Mouse (Mus musculus) regulatory T cell (primary cell): Measurements from ENCODE around the gene Gm2381.
"Not testable (repeated sequence)": the region's sequence is repeated elsewhere in the genome, so short reads cannot be mapped to it uniquely, and the experiment has no call there.

Experiments used
- in situ Hi-C: fragments of 300-600 bp; cut with MboI, MseI; formaldehyde crosslinking; loops from one replicate; pipeline ENCODE4 v1.15.1; 2025; ENCODE audit warnings: high pct_unique_total_duplicates

The Gm2381 gene

DNA sequence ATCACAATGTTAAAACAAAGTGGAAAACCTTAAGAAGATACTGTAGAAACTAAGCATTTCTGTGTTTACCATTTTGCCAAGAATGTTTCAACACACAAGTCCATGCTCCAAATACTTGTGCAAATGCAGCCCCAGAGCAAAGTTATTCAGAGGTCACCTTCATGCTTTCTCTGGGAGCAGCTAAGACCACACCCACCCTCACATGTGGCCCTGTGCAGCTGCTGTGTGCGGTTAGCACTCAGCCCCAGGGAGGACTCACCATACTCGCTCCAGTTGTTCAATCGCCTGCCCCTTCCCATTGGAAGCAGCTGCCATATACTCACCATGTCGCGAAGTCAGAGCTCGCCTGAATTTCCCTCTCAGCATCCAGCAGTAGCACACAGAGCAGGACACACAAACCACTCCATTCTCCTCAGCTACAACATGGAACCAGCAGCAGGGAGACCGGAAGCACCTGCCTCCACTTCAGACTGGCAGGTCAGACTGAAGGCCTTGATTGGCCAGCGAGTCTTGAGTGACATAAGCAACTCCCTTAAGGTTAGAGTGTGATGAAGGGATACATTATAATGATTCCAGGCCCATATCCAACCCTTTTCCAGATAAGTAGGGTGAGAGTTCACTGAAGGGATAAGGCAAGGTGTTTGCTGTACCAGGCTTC is at the start of gene Gm2381:
TSS of gene Gm2381 (minus strand) at position 434 of the 658 bp plus-strand sequence.
- in situ Hi-C loops: not testable (repeated sequence)

GRCm38 (mm10) chr7:42898067-42898466 is 31.0 kb upstream of the Gm2381 start:
- in situ Hi-C loops: not testable (repeated sequence)

- in situ Hi-C loops: loop anchor here (5.0 kb wide), 1 partner anchor 131 kb away; no protein-coding TSS in a partner anchor
These were observed 11.1 kb upstream of the Gm2381 start for GRCm38 (mm10) chr7:42878090-42878489.

DNA sequence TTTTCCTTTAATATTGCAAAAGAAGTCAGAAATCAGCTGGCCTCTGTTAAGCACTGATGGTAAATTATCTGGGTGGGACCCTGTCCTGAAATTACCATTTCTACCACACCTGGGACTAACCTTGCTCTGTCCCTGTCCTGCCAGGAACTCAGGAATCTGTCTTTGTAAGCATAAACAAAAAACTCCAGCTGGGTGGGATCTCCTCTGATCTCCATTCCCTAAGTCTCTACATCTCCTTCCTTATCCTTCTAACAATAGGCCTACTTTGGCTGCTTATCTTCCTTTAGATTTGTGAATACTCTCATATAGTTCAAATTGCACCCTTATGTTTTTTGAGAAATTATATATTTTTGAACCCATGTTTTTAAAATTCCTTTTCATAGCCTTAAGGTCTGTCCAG is 28.7 kb downstream of the Gm2381 start:
- in situ Hi-C loops: not testable (repeated sequence)

DNA sequence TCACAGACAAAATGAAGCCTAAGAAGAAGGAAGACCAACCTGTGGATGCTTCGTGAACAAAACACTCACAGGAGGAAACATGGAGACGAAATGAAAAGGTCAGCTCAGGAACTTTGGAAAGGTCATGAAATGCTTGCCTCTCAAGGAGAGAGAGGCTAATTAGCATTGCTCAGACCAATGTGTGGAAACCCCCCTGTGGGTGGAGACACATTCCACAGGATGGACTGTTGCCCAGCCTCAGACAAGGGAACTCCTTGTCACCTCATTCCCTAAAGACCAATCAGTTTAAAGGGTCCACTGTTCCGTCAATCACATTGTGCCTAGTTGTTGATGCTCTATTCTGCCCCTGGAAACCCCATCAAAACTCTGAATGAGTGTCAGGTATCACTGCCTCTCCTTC is 34.8 kb downstream of the Gm2381 start:
- in situ Hi-C loops: no loop called here

DNA sequence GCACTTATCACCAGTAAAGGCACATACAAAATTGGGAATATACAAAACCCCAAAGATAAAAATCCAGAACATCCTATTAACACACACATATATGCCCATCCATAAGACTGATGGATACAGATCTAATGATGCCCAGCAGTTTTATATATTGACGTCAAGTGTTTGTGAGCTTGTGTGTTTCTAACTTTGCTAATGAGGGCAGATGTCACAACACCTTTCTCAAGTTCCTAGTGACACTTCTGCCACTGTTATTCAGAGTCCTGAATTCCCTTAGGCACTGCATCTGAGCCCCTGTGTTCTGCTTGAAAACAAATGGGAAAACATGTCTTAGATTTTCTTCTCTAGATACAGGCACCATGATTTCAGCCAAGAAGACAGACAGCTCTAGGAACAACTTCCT is 73.6 kb downstream of the Gm2381 start, which contains the start of gene Vmn2r62:
TSS of gene Vmn2r62 (minus strand) at position 101 of the 400 bp plus-strand sequence.
- in situ Hi-C loops: not testable (repeated sequence)
